Mouse (Mus musculus): ENCODE results near the gene Rgs9bp.

DNA sequence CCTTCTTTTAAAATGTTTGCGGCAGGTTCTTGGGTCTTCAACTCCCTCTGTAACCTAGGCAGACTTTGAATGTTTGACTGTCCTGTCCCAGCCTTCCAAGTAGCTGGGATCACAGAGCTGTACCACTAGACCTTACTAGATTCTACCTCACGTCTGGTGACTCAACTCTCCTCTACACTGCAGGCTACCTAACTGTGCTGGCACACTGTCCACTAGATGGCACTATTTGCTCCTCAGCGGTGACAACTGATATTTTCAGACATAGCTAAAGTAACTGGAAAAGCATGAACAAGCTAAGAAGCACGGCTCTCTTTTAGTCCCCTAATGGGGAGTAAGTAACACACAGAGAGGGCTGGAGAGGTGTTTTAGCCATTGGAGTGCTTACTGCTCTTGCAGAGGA is 39.5 kb downstream of the Rgs9bp start:
- no peak for TF ChIP-seq POLR2A (IDR thresholded peaks at IDR 0.05; ENCODE audit: borderline replicate concordance, extremely low read depth, insufficient read depth, insufficient read length, poor library complexity, severe bottlenecking)
- peak; percentile 83; the same call in 1 of the 2 replicates for TF ChIP-seq CTCF (IDR thresholded peaks at IDR 0.05; ENCODE audit: borderline replicate concordance, extremely low read depth, insufficient read depth, insufficient read length)
